Mouse (Mus musculus) heart, postnatal 10 days (tissue): ENCODE data around the gene Aqp6. TPM values are rescaled to one million over a fixed set of nuclear protein-coding genes. Genes with fewer than 3 reads are reported as not detected.
A peak's percentile ranks its signal among the peaks of the same experiment; 100 is the strongest.

Source experiments
- DNase-seq, 2 experiments: peaks; one replicate each; pipeline ENCODE4 v3.0.0; 2021
- intact Hi-C: fragments of 180-260 bp; cut with DNase I; formaldehyde crosslinking; loops from one replicate; pipeline ENCODE4 v1.15.1; 2025
- total RNA-seq, 2 experiments: library from RNA; stranded (reverse); gene quantifications; 2 replicates each; pipeline ENCODE4 v1.2.3; 2021

Gene Aqp6
- total RNA-seq, 2 experiments from 2014 or later, result not detected

- no peak for DNase-seq
Observed at GRCm38 (mm10) chr15:99596841-99597240, 4.4 kb upstream of the Aqp6 start.

GRCm38 (mm10) chr15:99597596-99597995 is 3.6 kb upstream of the Aqp6 start:
- intact Hi-C loops, result loop anchor here (2.0 kb wide), 3 partner anchors 101 to 311 kb away; no protein-coding TSS in a partner anchor
- DNase-seq, result no peak

More at GRCm38 (mm10) chr15:99596841-99597240, 4.4 kb upstream of the Aqp6 start:
- intact Hi-C loops, result loop anchor here (1.0 to 2.0 kb wide), 5 partner anchors 72 to 312 kb away; no protein-coding TSS in a partner anchor

DNA sequence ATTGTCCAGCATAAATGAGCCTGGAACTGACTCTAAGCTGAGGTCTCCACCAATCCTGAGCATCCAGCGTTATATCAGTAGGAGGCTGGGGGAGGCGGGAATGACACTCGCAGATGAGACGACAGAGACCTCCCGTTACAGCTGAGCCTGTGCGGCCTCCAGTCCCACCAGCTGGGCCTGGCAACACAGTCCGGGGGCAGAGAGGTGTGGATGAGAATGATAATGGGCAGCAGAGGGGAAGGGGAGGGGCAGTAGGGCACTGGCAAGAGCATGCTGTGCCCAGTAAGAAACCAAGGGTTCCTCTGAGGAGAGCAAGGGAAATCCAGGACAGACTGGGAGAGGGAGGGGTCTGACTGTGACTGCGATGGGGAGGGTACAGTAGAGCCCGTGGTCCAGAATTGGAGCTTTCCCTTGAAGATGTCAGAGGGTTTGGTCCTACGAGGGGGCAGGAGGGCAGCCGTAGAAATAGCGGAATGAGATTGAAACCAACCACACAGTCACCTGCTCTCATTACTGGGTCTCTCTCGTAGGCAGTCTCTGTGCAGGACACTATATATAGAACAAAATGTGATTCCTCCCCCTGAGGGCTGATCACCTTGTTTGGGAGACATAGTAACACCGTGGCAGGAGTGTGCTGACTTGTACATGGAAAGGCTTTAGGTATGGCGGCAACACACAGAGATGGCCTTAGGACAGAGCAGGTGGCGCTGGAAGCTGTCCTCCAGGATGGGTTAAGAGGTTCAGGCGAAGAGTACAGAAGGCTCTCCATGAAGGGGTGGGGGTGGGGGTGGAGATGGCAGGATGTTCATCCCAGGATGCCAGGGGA is 1.7 kb upstream of the Aqp6 start:
- intact Hi-C loops, result no loop called here

DNA sequence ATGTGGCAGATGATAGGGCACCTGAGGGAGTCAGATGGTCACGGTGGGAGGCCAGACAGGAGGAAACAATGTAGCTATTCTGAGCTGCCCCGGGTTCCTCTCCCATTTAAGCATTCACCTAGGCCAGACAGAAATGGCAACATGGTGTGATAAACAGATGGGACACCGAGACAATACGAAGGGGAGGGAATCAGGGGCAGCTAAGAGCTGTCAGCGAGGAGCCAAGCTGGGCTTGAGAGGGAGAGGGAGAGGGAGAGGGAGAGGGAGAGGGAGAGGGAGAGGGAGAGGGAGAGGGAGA is 572 bp downstream of the Aqp6 start:
- DNase-seq, result no peak
- intact Hi-C loops, result no loop called here

More for the DNA sequence above, 1.7 kb upstream of the Aqp6 start:
- no peak for DNase-seq

DNA sequence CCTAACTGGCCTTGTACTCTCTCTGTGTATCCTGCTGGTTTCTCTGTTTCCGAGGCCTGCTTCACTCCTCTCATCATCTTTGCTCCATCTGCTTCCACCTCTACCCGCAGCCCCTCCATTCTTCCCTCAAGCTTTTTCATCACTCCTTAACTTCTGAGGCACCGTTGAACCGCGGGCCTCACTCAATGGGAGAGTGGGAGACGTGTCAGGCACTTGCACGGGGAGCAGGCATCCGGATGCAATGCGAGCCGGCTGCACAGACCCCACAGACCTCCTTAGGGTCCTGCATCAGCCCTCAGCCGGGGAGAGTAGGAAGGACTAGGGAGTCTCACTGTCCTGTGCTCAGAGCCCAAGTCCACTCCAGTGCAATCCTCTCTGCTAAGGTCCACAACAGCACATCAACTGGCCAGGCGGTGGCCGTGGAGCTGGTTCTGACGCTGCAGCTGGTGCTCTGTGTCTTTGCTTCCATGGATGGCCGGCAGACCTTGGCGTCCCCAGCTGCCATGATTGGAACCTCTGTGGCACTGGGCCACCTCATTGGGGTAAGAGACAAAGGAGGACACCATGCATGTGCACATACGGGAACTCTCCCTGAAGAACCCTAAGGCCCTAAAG is 1.1 kb downstream of the Aqp6 start:
- intact Hi-C loops, result no loop called here
- DNase-seq, result no peak

DNA sequence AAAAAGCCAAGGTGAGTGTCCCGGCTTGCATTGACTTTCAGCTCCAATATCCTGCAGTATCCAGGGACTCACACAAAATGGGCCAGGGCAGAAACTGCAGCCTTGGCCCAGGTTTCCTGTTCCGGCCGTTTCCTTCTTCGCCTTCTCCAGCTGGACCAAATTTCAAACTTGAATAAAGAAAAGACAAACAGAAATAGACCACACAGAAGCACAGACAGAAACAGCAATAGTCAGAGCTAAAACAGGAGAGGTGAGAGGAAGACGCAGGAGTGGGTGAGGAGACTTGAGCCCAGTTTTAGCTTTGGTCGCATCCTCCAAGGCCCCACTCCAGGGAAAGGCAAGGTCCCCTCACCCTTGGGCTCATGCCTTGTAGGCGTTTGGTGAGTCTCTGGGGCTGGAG is 2.0 kb downstream of the Aqp6 start:
- intact Hi-C loops, result no loop called here
- DNase-seq, result no peak

DNA sequence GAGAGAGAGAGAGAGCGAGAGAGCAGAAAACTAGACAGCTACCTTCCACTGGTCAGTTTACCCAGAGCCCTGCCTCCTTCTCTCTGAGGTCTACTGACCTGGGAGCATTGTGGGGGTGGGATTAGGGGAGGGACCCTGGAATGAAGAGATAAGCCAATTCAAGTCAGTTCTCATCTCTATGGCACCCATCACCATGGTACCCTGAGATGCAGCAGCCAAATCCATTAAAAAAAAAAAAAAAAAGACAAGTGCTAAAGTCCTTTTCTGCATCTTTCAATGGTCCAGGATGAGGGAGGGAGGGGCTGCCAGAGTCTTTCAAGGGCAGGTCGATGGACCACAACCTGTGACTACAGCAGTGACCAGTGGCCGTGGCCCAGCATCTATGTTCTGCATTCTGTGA is 4.4 kb downstream of the Aqp6 start:
- intact Hi-C loops, result no loop called here
- DNase-seq, result no peak

DNA sequence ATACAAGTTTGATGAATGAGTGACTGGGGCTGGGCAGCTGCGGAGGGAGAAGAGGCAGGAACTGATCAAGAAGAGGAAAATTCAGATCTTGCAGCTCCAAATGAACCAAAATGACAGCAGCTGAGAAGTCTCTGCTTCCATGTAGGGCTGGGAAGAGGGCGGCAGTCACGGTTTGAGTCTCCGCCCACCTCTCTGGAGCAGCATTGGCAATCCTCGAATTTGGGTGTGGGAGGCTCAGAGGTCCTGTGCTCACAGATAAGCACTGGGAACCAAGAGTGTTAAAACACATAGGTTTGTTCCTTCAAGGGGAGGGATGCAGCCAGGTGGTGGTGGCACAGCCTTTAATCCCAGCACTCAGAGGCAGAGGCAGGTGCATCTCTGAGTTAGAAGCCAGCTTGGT is 5.3 kb downstream of the Aqp6 start:
- intact Hi-C loops, result no loop called here
- peak in 1 of 2 experiments; percentile 24 for DNase-seq

GRCm38 (mm10) chr15:99607388-99608113 is 6.4 kb downstream of the Aqp6 start:
- intact Hi-C loops, result no loop called here
- DNase-seq, result no peak

GRCm38 (mm10) chr15:99608382-99609125 is 7.4 kb downstream of the Aqp6 start:
- intact Hi-C loops, result no loop called here
- DNase-seq, result no peak

DNA sequence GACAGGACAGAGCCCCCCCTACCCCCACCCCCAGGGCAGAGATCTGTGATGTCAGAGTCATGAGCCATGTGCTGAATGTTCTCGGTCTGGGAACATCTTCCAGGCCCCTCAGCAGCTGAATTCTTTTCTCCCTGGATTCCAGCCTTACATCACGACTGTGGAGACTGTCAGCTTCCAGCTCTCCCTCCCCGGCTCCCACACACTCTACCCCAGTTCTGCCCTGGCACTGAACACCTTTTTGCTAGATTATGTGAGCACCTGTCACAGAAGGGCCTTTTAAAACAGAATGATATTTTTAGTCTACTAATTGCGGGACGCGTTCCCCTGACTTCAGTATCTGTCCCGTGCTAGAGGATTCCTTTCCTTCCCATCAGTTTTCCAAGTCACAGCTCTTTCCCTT is 10.4 kb downstream of the Aqp6 start:
- no peak for DNase-seq
- intact Hi-C loops, result no loop called here

DNA sequence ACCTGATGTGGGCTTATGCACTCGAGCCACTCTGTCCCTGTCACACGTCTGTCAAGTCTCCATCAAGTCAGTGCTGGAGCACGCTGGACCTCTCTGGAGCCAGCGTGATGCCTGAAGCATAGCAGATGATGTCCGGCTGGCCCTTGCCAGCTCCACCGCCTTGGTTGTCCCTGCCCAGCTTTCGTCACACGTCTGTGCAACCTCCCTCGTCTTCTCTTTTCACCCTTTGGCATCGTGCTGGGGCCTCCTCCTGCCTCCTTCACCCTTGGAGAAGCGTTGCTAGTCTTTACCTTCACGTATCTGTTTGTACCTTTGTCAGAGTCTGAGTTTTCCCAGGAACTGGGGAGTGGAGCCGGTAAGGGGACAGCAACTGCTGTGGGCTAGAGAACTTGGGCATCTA is 13.1 kb downstream of the Aqp6 start:
- intact Hi-C loops, result no loop called here
- DNase-seq, result no peak

DNA sequence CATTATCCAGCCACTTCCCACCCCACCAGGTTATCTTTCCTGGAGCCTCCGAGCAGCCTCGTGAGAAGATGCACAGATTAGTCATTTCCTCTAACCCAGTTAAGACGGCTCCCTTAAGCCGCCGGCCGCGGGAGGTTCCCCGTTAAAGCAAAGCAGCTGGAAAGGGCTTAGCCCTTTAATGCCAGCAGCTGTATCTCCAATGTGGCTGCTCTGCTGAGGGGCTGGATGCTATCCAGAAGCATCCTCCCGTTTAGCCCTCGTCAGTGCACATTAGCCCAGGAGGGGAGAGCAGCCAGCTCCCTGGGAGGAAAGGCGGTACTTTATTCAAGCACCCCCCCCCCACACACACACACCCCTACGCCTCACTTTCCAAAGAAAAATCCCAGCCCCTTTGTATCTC is 13.6 kb downstream of the Aqp6 start:
- DNase-seq, result peak; percentile 60 to 67
- intact Hi-C loops, result no loop called here

DNA sequence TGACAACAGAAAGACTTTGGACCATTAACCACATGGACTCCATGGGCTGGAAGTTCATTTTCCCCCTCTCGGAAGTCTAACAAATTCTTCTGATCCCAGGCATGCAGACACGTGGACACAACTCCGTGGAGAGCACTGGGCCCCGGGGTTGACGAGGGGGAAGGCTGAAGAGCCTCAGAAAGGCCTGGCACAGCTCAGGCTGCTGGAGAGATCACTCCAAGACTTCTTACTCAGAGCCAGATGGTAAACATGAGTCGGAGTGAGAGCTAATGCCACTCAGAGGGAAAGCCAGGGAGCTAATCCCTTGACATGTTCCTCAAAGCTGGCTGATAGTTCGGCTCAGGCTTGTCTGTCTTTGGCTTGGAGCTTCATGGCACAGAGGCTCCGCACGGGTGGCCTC is 14.0 kb downstream of the Aqp6 start:
- peak in 1 of 2 experiments; percentile 10 for DNase-seq
- intact Hi-C loops, result no loop called here

DNA sequence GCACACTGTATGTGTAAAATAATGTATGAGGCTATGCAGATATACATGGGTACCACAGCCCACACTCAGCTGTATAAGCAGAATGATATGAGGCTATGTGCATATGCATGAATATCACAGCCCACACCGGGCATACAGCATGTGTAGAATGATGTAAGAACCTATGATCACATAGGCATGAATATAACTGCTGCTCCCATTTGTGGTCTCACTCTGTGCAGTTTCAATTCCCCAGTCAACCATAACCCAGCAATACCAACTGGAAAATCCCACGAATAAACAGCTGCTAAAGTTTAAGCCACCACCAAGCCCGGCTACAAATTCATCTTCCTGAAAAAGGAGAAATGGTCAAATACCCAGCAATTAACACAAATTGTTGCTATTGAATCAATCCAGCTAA is 17.4 kb downstream of the Aqp6 start:
- no peak for DNase-seq
- intact Hi-C loops, result no loop called here

GRCm38 (mm10) chr15:99619821-99620220 is 18.6 kb downstream of the Aqp6 start:
- no peak for DNase-seq
- intact Hi-C loops, result no loop called here

DNA sequence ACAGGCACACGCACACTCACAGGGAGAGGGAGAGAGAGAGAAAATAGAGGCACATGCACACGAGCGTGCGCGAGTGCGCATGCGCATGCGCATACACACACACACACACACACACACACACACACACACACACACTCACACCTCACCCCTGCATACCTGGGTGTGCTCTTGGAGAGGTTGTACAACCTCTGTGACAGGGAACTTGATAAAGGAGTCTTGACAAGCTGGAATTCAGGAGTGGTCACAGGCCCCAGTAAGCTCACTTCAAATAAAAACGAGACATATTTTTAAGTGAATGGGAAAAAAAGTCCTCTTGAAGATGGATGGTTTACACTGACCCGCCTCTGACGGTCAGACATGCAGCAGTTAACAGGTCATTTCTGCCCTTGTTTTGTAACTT is 20.9 kb downstream of the Aqp6 start:
- intact Hi-C loops, result no loop called here
- DNase-seq, result no peak

DNA sequence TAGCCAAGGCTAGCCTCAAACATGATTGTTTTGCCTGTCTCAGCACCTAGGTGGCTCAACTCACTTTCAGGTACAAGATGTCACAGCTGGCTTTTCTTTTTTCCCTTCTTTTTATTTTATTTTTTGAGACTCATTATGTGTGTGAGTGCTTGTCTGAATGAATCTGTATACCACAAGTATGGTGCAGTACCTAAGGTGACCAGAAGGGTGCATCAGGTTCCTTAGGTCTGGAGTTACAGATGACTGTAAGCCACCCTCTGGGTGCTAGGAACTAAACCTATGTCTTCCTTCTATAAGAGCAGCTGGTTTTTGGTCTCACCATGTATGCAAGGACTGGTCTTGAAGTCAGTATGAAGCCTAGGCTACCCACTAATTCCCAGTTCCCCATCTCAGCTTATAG is 30.4 kb downstream of the Aqp6 start:
- intact Hi-C loops, result no loop called here

DNA sequence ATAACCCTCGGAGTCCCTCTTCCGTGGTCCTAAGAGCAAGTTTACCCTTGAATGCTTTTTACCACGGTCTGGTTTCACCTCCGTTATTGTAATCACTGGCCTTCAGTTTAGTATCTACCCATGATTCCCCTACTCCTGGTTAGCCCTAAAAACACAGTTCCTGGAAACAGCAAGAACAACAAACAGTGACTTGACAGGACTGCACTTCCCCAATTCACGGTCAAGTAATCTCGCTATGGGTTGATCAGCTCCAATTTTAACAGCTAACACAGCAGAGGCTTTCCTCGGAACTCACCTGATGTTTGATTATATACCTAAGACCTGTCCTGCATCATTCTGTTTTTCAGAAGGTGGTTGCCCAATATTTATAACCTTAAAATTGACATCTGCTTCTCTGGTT is 33.5 kb downstream of the Aqp6 start:
- intact Hi-C loops, result no loop called here
- DNase-seq, result no peak

More for the DNA sequence above, 30.4 kb downstream of the Aqp6 start:
- DNase-seq, result no peak

DNA sequence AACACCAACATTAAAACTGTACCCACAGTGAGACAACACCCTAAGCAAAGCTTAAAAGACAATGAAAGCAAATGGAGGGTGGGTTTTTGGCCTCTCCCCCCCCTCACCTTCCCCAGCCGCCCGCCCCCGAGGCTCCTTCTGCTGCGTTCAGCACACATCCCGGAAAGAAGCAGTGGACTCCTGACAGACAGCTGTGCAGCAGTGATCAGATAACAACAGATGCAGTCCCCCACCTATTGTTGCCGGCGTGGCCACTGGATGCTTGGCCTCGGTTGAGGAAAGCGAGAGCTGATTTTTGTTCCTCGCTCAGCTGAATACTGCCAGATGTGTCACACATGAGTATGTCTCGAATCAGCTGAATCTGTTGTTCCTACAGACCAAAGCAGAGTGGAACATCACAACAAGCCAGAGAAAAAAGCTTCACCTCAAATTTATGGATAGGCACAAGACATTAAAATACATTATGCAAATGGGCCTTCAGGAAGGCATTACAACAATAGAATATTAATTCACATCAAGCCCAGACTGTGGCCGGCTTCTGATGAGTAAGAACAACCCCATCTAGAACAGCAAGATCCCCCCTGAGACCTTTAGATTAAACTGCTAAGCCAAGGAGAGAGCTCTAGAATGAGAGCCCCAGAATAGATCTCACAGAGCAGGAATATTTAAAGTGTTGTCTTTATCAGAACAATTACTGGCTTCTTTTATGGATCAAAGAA is 36.4 kb downstream of the Aqp6 start:
- DNase-seq, result no peak
- intact Hi-C loops, result no loop called here
